Mouse (Mus musculus) lung, postnatal 0 days (tissue): ENCODE measurements around the gene Gm37240. TPM values are rescaled to one million over a fixed set of nuclear protein-coding genes. Genes with fewer than 3 reads are reported as not detected.

Source experiments
- ATAC-seq: fragments of 200-750 bp; cut with Nextera tagmentation; 2 replicates; pipeline ENCODE4 v1.8.0; 2017; ENCODE audit warnings: moderate library complexity
- DNase-seq: peaks from one replicate; pipeline ENCODE4 v3.0.0-alpha.2; 2016; ENCODE audit warnings: low spot score
- H3K27ac ChIP-seq: fragments of 300-500 bp; sonication (generic); 2 replicates; pipeline ENCODE4 v1.5.1; 2014; ENCODE audit warnings: antibody characterized with exemption, mild to moderate bottlenecking, low read length, mixed read lengths
- H3K27me3 ChIP-seq: fragments of 300-500 bp; sonication (generic); replicated peaks from 2 replicates; pipeline ENCODE4 v1.6.1; 2014; ENCODE audit warnings: low read length, mixed read lengths; ENCODE audit not compliant: insufficient read depth
- H3K36me3 ChIP-seq: fragments of 300-500 bp; sonication (generic); 2 replicates; pipeline ENCODE4 v1.6.1; 2014; ENCODE audit warnings: low read length, mixed read lengths; ENCODE audit not compliant: insufficient read depth
- H3K4me1 ChIP-seq: fragments of 300-500 bp; sonication (generic); 2 replicates; pipeline ENCODE4 v1.6.1; 2014; ENCODE audit warnings: antibody characterized with exemption, low read depth, low read length, mixed read lengths; ENCODE audit not compliant: insufficient read depth
- H3K4me2 ChIP-seq: fragments of 300-500 bp; sonication (generic); replicated peaks from 2 replicates; pipeline ENCODE4 v1.6.1; 2014; ENCODE audit warnings: low read depth, mild to moderate bottlenecking, low read length, moderate library complexity, mixed read lengths
- H3K4me3 ChIP-seq: fragments of 300-500 bp; sonication (generic); 2 replicates; pipeline ENCODE4 v1.5.1; 2014; ENCODE audit warnings: low read depth, low read length
- H3K9ac ChIP-seq: fragments of 300-500 bp; sonication (generic); replicated peaks from 2 replicates; pipeline ENCODE4 v1.6.1; 2014; ENCODE audit warnings: low read depth, mild to moderate bottlenecking
- H3K9me3 ChIP-seq: fragments of 300-500 bp; sonication (generic); 2 replicates; pipeline ENCODE4 v1.6.1; 2016; ENCODE audit warnings: low read length, mixed read lengths
- CTCF ChIP-seq: IDR thresholded peaks from 2 replicates; pipeline ENCODE4 v1.5.1; 2016; ENCODE audit warnings: antibody characterized with exemption, mild to moderate bottlenecking
- EP300 ChIP-seq: IDR thresholded peaks from 2 replicates; pipeline ENCODE4 v1.6.1; 2016; ENCODE audit warnings: antibody characterized with exemption, mild to moderate bottlenecking, control low read depth
- WGBS: fragments of 180-500 bp; shearing (Covaris S2); extraction: QIAGEN DNeasy Blood & Tissue Kit; methylation state at CpG from one replicate; pipeline ENCODE4 v1.1.7; 2014; 5-methylcytosine and 5-hydroxymethylcytosine counted together
- polyA plus RNA-seq: library from polyadenylated mRNA; unstranded; fragments of >200 nt; fragmentation: Nextera tagmentation; extraction: Ambion mirVana; gene quantifications from 2 replicates; pipeline ENCODE4 v1.2.1, GENCODE M21; 2015

Gene Gm37240
- polyA plus RNA-seq, 1 experiment from 2014 or later, result 8.9 TPM

DNA sequence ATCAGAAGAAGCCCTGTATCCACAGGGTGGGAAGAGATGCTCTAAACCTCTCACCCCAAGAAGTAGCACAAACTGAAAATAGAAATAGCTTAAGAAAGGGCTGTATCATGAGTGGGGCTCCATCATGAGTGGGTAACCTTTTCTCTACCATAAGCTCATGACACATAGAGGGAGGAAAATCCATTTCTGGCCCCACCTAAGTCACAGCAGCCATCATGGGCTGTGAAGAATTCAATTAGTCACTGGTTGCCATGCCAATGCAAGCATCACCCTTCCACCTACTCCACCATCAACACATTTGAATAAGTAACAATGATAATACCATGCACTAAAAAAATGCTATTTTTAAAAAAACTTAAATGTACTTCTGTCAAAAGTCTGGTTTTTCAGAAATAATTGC is 867.2 kb downstream of the Gm37240 start:
- no peak overlapping the region for H3K4me3 ChIP-seq
- DNase-seq, result no peak
- no peak for ATAC-seq
- TF ChIP-seq CTCF (no peak), EP300 (no peak)
- H3K27ac ChIP-seq, result no peak overlapping the region
- no peaks in the 10 kb centered on the region for H3K27me3 ChIP-seq
- no peaks in the 10 kb centered on the region for H3K4me1 ChIP-seq
- H3K9ac ChIP-seq, result no peak overlapping the region
- no peaks in the 10 kb centered on the region for H3K36me3 ChIP-seq
- no peaks in the 10 kb centered on the region for H3K9me3 ChIP-seq
- H3K4me2 ChIP-seq, result no peak overlapping the region

DNA sequence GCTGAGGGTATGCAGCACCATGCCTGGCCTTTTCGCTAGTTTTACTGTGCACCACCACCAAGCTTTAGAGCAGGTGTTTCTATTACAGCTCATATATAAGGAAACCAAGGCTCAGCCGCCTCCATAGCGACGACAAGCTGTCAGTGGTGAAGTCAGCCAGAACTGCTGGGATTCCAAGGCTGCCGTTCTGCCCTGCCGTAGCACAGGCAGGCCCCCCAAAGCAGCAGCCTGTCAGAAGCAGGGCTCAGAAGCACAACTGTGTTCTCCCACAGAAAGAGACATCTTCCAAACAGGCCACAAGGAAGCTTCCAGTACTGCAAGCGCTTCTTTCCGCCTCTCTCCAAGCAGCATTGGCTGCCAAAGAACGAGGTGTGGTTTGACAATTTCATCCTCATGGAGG is 871.7 kb downstream of the Gm37240 start:
- Histone ChIP-seq H3K36me3 (no peaks in the 10 kb centered on the region), H3K27me3 (no peaks in the 10 kb centered on the region), H3K4me2 (no peak overlapping the region), H3K4me1 (no peaks in the 10 kb centered on the region), H3K9ac (no peak overlapping the region), H3K27ac (no peak overlapping the region), H3K4me3 (no peak overlapping the region), H3K9me3 (no peaks in the 10 kb centered on the region)
- 51% methylated on average over 9 of the region's 9 CpGs for WGBS
- TF ChIP-seq CTCF, result no peak
- TF ChIP-seq EP300, result no peak
- no peak for ATAC-seq
- no peak for DNase-seq

GRCm38 (mm10) chr3:85012889-85013288 is 874.4 kb downstream of the Gm37240 start:
- no peak overlapping the region for H3K4me3 ChIP-seq
- no peak overlapping the region for H3K4me2 ChIP-seq
- H3K9me3 ChIP-seq, result no peaks in the 10 kb centered on the region
- WGBS, result 69% methylated on average over 6 of the region's 6 CpGs
- TF ChIP-seq EP300 (no peak), CTCF (no peak)
- DNase-seq (no peak), ATAC-seq (no peak)
- no peaks in the 10 kb centered on the region for H3K36me3 ChIP-seq
- no peak overlapping the region for H3K9ac ChIP-seq
- no peak overlapping the region for H3K27ac ChIP-seq
- no peaks in the 10 kb centered on the region for H3K27me3 ChIP-seq
- no peaks in the 10 kb centered on the region for H3K4me1 ChIP-seq

DNA sequence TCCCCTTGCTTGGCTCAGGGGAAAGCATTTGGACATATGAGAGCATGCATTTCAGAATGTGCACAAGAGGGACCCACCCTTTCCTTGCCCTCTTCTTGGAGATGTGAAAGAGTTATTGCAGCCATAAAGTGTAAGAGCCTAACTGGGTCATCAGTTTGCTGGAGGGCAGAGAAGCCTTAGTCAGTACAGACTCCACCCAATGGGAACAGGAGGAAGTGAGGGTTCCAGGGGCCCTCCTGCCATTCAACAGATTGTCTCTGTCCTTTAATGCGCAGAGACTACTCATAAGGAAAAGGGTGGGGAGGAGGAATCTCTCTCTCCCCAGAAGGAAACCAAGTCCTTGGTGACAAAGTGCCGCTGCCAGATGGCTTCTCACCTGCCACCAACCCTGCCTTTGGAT is 882.1 kb downstream of the Gm37240 start:
- 90% methylated on average over 2 of the region's 2 CpGs for WGBS

GRCm38 (mm10) chr3:84988880-84989279 is 898.4 kb downstream of the Gm37240 start:
- no peak for DNase-seq
- H3K27ac ChIP-seq, result no peak overlapping the region
- 82% methylated on average over 4 of the region's 4 CpGs for WGBS
- H3K9ac ChIP-seq, result no peak overlapping the region
- H3K4me3 ChIP-seq, result no peak overlapping the region
- no peak for TF ChIP-seq CTCF
- TF ChIP-seq EP300, result no peak
- H3K9me3 ChIP-seq, result no peaks in the 10 kb centered on the region
- ATAC-seq, result no peak
- no peaks in the 10 kb centered on the region for H3K27me3 ChIP-seq
- no peaks in the 10 kb centered on the region for H3K4me1 ChIP-seq
- no peaks in the 10 kb centered on the region for H3K36me3 ChIP-seq
- no peak overlapping the region for H3K4me2 ChIP-seq

More for the DNA sequence above, 882.1 kb downstream of the Gm37240 start:
- TF ChIP-seq CTCF (no peak), EP300 (no peak)
- DNase-seq (no peak), ATAC-seq (no peak)
- Histone ChIP-seq H3K9me3 (no peaks in the 10 kb centered on the region), H3K4me3 (no peak overlapping the region), H3K27me3 (no peaks in the 10 kb centered on the region), H3K4me1 (no peaks in the 10 kb centered on the region), H3K9ac (no peak overlapping the region), H3K4me2 (no peak overlapping the region), H3K27ac (no peak overlapping the region), H3K36me3 (no peaks in the 10 kb centered on the region)

GRCm38 (mm10) chr3:84985121-84985625 is 902.1 kb downstream of the Gm37240 start:
- no peak overlapping the region for H3K27ac ChIP-seq
- no peak for DNase-seq
- 80% methylated on average over 8 of the region's 8 CpGs for WGBS
- H3K27me3 ChIP-seq, result no peaks in the 10 kb centered on the region
- no peak overlapping the region for H3K4me2 ChIP-seq
- ATAC-seq, result no peak
- H3K4me1 ChIP-seq, result no peaks in the 10 kb centered on the region
- no peak overlapping the region for H3K4me3 ChIP-seq
- TF ChIP-seq EP300, result no peak
- TF ChIP-seq CTCF, result no peak
- H3K36me3 ChIP-seq, result no peaks in the 10 kb centered on the region
- no peak overlapping the region for H3K9ac ChIP-seq
- no peaks in the 10 kb centered on the region for H3K9me3 ChIP-seq

DNA sequence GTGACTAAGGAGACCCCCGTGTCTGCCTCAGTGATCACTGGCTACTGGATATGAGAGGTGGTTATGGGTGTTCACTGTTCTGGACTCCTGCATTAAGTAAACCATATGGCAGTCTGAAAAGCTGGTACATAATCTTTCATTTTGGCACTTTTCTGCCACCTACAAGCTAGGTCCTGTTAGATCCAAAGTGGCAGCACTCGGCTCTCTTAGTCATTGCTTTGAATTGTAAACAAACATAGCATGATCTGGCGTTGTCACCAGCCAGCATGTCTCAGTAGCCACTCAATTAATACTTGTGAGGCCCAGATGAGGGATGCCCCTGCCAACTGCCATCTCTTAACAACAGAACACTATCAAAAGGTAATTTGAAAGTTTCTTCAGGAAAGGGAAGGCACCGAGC is 904.6 kb downstream of the Gm37240 start:
- TF ChIP-seq EP300, result no peak
- no peak overlapping the region for H3K9ac ChIP-seq
- 16% methylated on average over 4 of the region's 4 CpGs for WGBS
- no peaks in the 10 kb centered on the region for H3K36me3 ChIP-seq
- no peaks in the 10 kb centered on the region for H3K4me1 ChIP-seq
- H3K27me3 ChIP-seq, result no peaks in the 10 kb centered on the region
- DNase-seq, result no peak
- ATAC-seq, result no peak
- H3K4me2 ChIP-seq, result no peak overlapping the region
- no peak overlapping the region for H3K4me3 ChIP-seq
- no peaks in the 10 kb centered on the region for H3K9me3 ChIP-seq
- H3K27ac ChIP-seq, result no peak overlapping the region
